In genomic region chr10:108338055-108338961, GRCm38 (mm10) we compare ENCODE assay signal across 20 mouse cellular contexts. TPM values are rescaled to one million over a fixed set of nuclear protein-coding genes. Genes with fewer than 3 reads are reported as not detected.
DNase-seq lines count a peak whose midpoint lies in the region; ATAC-seq and TF ChIP-seq lines count a peak whose summit lies in the region.
"Had no signal": no experiment of that assay in that cellular context is flagged by ENCODE, and none has a peak within 500 bp of the region (broad histone marks: within the 10 kb centered on the region; RNA-seq: fewer than 3 reads in every experiment).

No protein-coding gene starts in this region.

- no peak overlapping the region for H3K27ac ChIP-seq in hindbrain, embryonic 12.5 days
- no peak overlapping the region for H3K27ac ChIP-seq in hindbrain, embryonic 14.5 days
- no peak overlapping the region for H3K27ac ChIP-seq in midbrain, embryonic 13.5 days
- H3K27ac ChIP-seq: gastrocnemius, adult 2 months; left cerebral cortex, adult 2 months; limb, embryonic 13.5 days had no signal

- ATAC-seq in hindbrain, embryonic 12.5 days (ENCODE audit: low FRiP score), result peak; percentile 80
- ATAC-seq in hindbrain, embryonic 14.5 days (ENCODE audit: low FRiP score), result no peak; the same call in 1 of the 2 replicates
- peak; percentile 67 for ATAC-seq in Patski
- peak; percentile 76; the same call in 1 of the 2 replicates for ATAC-seq in midbrain, embryonic 13.5 days
- no peak for ATAC-seq in megakaryocyte-erythroid progenitor cell, adult 5-6 weeks (replicated peaks; ENCODE audit: low FRiP score, low TSS enrichment, poor library complexity, severe bottlenecking)
- ATAC-seq: inflammation-experienced regulatory T-cells, adult 6 months had no signal

- no peaks in the 10 kb centered on the region for H3K27me3 ChIP-seq in hindbrain, embryonic 12.5 days
- H3K27me3 ChIP-seq in hindbrain, embryonic 14.5 days (ENCODE audit: control insufficient read depth, insufficient read depth, low read length), result no peaks in the 10 kb centered on the region
- H3K27me3 ChIP-seq in Patski, result no peaks in the 10 kb centered on the region
- H3K27me3 ChIP-seq in midbrain, embryonic 13.5 days, result peaks cover 5% of the 10 kb centered on the region; the same call in 1 of the 2 replicates

- no peak overlapping the region for H3K9ac ChIP-seq in hindbrain, embryonic 12.5 days
- H3K9ac ChIP-seq in hindbrain, embryonic 14.5 days, result no peak overlapping the region
- no peak overlapping the region for H3K9ac ChIP-seq in midbrain, embryonic 13.5 days (replicated peaks)
- H3K9ac ChIP-seq: limb, embryonic 13.5 days had no signal

- in situ Hi-C loops in Patski (cut with MboI; ENCODE audit: low pct_unique_long_range_greater_than_20kb), result loop anchor here (10.0 kb wide), 1 partner anchor 96 kb away; no protein-coding TSS in a partner anchor

- H3K4me3 ChIP-seq in hindbrain, embryonic 12.5 days, result no peak overlapping the region
- no peak overlapping the region for H3K4me3 ChIP-seq in hindbrain, embryonic 14.5 days (replicated peaks; ENCODE audit: low read length)
- no peak overlapping the region for H3K4me3 ChIP-seq in midbrain, embryonic 13.5 days (replicated peaks)
- H3K4me3 ChIP-seq: gastrocnemius, adult 2 months; left cerebral cortex, adult 2 months; limb, embryonic 13.5 days had no signal

- 48% methylated on average over 22 of the region's 22 CpGs for WGBS in hindbrain, embryonic 12.5 days
- 35% methylated on average over 22 of the region's 22 CpGs for WGBS in hindbrain, embryonic 14.5 days
- 36% methylated on average over 22 of the region's 22 CpGs for WGBS in midbrain, embryonic 13.5 days

- CTCF ChIA-PET in Patski (lab: Charles Lee), result interaction anchor here (1.0 kb wide), 1 partner anchor 16 kb away, joined by 3 read pairs; no protein-coding TSS in a partner anchor

- no peaks in the 10 kb centered on the region for H3K9me3 ChIP-seq in hindbrain, embryonic 12.5 days (replicated peaks)
- no peaks in the 10 kb centered on the region for H3K9me3 ChIP-seq in hindbrain, embryonic 14.5 days (ENCODE audit: control insufficient read depth, low read length)
- no peaks in the 10 kb centered on the region for H3K9me3 ChIP-seq in midbrain, embryonic 13.5 days
- H3K9me3 ChIP-seq: limb, embryonic 13.5 days had no signal

- peaks cover 6% of the 10 kb centered on the region for H3K4me1 ChIP-seq in hindbrain, embryonic 12.5 days
- H3K4me1 ChIP-seq in hindbrain, embryonic 14.5 days (replicated peaks; ENCODE audit: control insufficient read depth, insufficient read depth, low read length), result 0 out of 2 replicates have a peak, but pooled peaks cover 7% of the 10 kb centered on the region
- peaks cover 12% of the 10 kb centered on the region for H3K4me1 ChIP-seq in midbrain, embryonic 13.5 days (replicated peaks)
- H3K4me1 ChIP-seq: limb, embryonic 13.5 days had no signal

- no peak for TF ChIP-seq CTCF in Patski (IDR thresholded peaks at IDR 0.05)

- no peaks in the 10 kb centered on the region for H3K36me3 ChIP-seq in hindbrain, embryonic 12.5 days
- no peaks in the 10 kb centered on the region for H3K36me3 ChIP-seq in hindbrain, embryonic 14.5 days (replicated peaks; ENCODE audit: control insufficient read depth, insufficient read depth)
- H3K36me3 ChIP-seq in midbrain, embryonic 13.5 days, result no peaks in the 10 kb centered on the region
- H3K36me3 ChIP-seq: limb, embryonic 13.5 days had no signal

- no peak overlapping the region for H3K4me2 ChIP-seq in hindbrain, embryonic 12.5 days (replicated peaks)
- H3K4me2 ChIP-seq in hindbrain, embryonic 14.5 days (replicated peaks), result no peak overlapping the region
- no peak overlapping the region for H3K4me2 ChIP-seq in midbrain, embryonic 13.5 days (replicated peaks)
- H3K4me2 ChIP-seq: limb, embryonic 13.5 days had no signal

- DNase-seq in adrenal gland, postnatal 25 days, result peak; percentile 38
- no peak for DNase-seq in adrenal gland, postnatal 14 days
- no peak for DNase-seq in hindbrain, embryonic 14.5 days (ENCODE audit: low spot score)
- DNase-seq in Patski (ENCODE audit: low read depth, low spot score) (no peak), MN1 (ENCODE audit: low spot score) (no peak)
- DNase-seq: adrenal gland, adult 8-10 months; cerebellum, postnatal 10 days; gastrocnemius, adult 2 months; heart, adult 18-20 months; kidney, adult 9 months; lung, postnatal 14 days; right cerebral cortex, postnatal 14 days; thymus, postnatal 36 days had no signal

- POLR2A ChIA-PET in Patski (lab: Charles Lee), result interaction anchor here (0.6 kb wide), 1 partner anchor 99 kb away, joined by 4 read pairs; no protein-coding TSS in a partner anchor

RNA-seq across cellular contexts. Expression of gene Pawr, which starts 6.4 kb away (rescaled TPM):
- total RNA-seq in adrenal gland, postnatal 25 days (2021), result 11.7 and 12.3 TPM in 2 replicates
- 10.1 and 10.9 TPM in 2 replicates for total RNA-seq in adrenal gland, postnatal 14 days (2021)
- polyA plus RNA-seq in hindbrain, embryonic 12.5 days (2016; fragmentation: Nextera tagmentation; extraction: Ambion mirVana), result 9.4 and 10.6 TPM in 2 replicates
- polyA plus RNA-seq in hindbrain, embryonic 14.5 days (2014; fragmentation: Nextera tagmentation; extraction: Ambion mirVana), result 4.3 and 4.9 TPM in 2 replicates
- polyA plus RNA-seq in Patski (2021), result 83.4 TPM
- 2.6 and 4.0 TPM in 2 replicates for polyA plus RNA-seq in midbrain, embryonic 13.5 days (2015; fragmentation: Nextera tagmentation; extraction: Ambion mirVana)
- not detected in 2 replicates for total RNA-seq in megakaryocyte-erythroid progenitor cell, adult 5-6 weeks (2014; fragmentation: Nextera tagmentation)
- total RNA-seq in megakaryocyte-erythroid progenitor cell, adult 5-6 weeks (2017), result not detected in 2 replicates
- total RNA-seq: neutrophil, adult 5-6 weeks had no signal

Comparison
In these comparisons a context has a peak if more than half of its experiments do, and no peak if none do; other contexts are left out.
1. ATAC-seq: peak in hindbrain, embryonic 12.5 days (single experiment), Patski (single experiment) and midbrain, embryonic 13.5 days (single experiment); none in hindbrain, embryonic 14.5 days (single experiment) and megakaryocyte-erythroid progenitor cell, adult 5-6 weeks (single experiment).